Mouse (Mus musculus) spleen, adult 2 months (tissue): ENCODE measurements around the gene Tbc1d14.

Experiments
- CTCF ChIP-seq: fragments of 200-500 bp; IDR thresholded peaks from 2 replicates; pipeline ENCODE4 v1.5.1; 2011; ENCODE audit warnings: mild to moderate bottlenecking, inconsistent platforms; ENCODE audit not compliant: insufficient read depth, insufficient read length, insufficient replicate concordance; ENCODE audit errors: extremely low read depth
- POLR2A ChIP-seq: fragments of 200-500 bp; IDR thresholded peaks from 2 replicates; pipeline ENCODE4 v1.6.1; 2011; ENCODE audit warnings: low read depth, low read length, inconsistent platforms

GRCm38 (mm10) chr5:36494709-36495108, 98.4 kb downstream of the Tbc1d14 start:
- TF ChIP-seq CTCF: no peak
- no peak for TF ChIP-seq POLR2A
